Mouse (Mus musculus) cerebellum, postnatal 4 days (tissue): Measurements from ENCODE around the gene Ppp4r4.
"Not testable (repeated sequence)": the region's sequence is repeated elsewhere in the genome, so short reads cannot be mapped to it uniquely, and the experiment has no call there.

Experiments
- DNase-seq, 2 experiments: peaks; one replicate each; pipeline ENCODE4 v3.0.0; 2022; ENCODE audit warnings: low spot score in 2 of 2, mixed read lengths in 1 of 2

Gene Ppp4r4

DNA sequence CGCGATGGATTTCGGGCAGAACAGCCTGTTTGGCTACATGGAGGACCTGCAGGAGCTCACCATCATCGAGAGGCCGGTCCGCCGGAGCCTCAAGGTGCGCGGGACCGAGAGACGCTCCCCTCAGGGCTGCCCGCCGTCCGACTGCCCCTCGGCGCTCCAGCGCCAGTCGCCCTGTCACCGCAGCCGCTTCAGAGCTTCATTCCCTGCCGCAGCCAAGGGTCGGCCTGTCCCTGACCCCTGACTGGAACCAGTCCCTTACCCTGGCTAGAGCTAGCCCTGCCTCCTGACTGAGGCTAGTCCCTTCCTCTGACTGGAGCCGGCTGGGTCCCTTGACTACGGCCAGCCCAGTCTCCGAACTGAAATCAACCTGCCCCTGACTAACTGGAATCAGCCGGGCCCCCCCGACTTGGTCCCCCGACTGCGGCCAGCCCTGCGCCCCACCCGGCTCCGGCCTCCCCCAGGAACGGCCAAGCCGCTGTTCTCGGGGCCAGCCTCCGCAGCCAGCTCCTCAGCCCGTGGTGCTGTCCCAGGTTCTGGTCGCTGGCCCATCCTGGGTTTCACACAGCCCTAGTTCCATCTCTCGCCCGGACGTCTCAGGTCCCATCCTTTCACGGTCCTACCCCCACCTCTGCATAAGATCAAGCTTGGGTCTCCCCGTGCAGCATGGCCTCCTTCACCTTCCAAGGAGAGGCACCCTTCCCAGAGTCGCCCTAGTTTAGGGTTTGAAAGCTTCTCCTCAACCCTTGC is 739 bp downstream of the Ppp4r4 start:
- peak in 1 of 2 experiments; percentile 45 for DNase-seq

DNA sequence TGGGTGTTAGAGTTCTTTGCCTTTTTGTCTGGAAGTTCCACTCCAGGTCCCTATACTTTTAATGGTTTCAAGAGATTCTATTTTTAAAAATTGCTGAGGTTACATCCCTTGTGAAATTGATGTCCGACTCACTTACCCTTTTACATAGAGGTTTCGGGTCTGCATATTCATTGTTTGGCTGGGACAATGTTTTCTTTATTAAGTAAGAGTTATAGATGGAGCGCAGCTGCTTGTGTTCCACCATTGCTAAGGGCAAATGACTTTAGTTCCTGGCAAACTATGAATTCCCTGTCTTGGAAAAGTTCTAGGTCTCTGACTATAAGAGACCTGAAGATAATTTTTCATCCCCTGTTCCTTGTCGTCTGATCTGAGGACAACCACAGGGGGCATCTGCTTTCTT is 8.3 kb downstream of the Ppp4r4 start:
- no peak for DNase-seq

DNA sequence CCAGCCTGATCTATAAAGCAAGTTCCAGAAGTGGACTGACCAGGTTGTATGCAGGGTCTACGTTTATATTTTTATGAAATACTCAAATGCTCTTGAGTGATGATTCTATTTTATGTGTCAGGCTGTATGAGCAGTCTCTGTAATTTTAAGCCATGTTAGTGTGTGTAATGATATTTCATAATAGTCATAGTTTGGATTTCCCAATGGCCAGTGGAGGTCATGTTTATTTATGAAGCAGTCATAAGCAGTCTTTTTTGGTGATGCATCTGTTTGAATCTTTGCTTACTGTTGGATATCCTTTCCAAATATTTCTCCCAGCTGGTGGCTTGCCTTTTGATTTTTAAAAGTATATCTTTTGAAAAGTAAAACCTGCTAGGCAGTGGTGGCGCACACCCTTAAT is 11.3 kb downstream of the Ppp4r4 start:
- no peak for DNase-seq

DNA sequence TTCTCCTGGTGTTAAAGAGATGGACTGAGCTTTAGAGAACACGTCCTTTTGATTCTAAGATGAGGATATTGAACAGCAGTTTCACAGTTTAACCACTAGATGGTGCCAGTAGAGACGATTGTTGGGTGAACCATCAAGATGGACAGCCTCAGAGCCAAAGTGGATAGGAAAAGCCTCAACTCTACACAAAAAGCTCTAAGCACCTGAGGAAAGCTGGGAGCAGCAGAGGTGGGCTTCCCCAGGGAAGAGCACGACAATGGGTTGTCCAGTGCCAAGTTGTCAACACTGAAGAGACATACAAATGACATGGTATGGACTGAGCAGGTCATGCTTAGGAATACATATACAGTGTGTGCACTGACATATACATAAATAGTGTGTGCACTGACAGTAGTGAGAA is 12.1 kb downstream of the Ppp4r4 start:
- no peak for DNase-seq

DNA sequence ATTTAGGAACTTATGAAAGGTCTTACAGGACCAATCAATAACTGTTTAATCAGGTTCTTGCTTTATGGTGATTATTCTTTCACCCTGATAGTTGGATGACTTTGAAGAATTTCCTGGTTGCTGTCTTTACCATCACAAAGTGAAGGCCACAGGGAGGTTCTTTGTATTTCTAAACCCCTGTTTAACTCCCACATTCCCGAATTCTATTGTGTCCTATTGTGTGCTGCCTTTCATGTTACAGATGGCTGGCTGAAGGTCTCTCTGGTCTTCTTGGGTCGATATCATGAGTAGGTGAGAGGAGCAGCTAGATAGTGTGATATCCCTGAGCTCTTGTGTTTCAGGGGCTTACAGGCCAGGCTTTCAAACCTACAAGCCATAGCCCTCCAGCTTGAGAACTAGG is 15.4 kb downstream of the Ppp4r4 start:
- DNase-seq: no peak

DNA sequence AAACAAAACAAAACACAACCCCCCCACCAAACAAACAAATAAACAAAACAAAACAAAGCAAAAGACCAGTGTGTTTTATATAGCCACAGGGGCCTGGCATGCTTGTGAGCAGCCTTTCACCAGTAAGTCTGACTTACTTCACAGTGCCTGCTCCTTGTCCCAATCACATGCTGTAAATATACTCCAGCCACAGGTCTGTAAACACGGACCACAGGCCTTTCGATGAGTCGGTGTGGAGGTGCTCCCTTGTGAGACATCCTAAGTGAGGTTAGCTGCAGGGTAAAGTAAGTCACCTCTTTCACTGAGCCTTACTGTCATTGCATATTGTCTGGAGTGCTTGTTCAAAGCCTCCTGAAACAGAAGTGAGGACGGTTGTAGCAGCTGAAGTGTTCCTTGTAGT is 16.4 kb downstream of the Ppp4r4 start:
- DNase-seq: no peak

DNA sequence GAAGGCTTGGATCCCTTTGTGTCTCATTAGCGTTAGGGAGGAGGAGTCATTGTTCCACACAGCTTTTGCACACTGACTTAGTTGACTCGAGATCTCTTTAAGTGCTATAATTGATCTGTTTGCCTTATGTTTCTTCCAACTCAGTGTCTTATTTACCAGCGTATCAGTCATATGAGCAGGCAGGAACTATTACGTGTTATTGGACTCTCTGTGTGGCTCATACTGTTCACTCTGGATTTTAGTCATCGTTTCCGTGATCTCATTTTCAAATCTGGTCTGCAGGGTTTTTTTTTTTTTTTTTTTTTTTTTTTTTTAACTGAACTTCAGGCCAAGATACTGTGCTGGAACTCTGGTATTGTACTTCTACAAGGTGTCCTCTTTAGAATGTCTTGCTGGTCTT is 18.0 kb downstream of the Ppp4r4 start:
- no peak for DNase-seq

DNA sequence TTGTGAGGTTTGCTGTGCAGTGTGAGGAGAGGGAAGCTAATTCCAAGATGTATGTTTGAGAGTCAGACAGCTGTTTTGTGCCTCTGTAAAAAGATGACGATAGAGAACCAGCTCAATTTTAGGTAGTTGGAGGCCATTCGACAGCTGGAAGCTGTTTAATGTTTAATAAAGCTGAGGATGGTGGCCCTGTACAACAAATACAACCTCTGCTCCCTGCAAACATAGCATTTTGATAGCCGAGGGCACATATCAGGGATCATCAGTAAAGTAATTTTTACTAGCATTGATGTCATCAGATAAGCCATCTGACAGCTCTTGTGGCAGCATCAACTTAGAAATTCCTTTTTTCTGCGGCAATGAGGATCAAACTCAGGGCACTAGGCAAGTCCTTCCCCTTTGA is 19.3 kb downstream of the Ppp4r4 start:
- DNase-seq: no peak

DNA sequence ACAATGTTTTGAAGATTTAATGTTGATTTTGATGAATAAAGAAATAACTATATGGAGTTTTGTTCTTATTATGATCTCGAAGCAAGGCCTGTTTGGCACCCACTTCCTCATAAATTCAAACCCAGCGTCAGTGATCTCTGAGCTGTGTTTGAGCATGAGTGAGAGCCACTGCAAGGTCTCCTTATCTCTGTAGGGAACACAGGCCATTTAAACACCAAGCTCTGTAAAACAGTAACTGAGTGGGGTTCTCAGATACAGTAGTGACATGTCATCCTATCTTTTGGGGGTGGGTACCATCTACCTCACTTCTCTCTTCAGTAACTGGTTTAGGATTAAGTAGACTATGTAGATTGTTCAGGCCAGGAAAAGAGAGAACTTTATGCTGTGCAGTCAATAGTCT is 20.4 kb downstream of the Ppp4r4 start:
- no peak for DNase-seq

DNA sequence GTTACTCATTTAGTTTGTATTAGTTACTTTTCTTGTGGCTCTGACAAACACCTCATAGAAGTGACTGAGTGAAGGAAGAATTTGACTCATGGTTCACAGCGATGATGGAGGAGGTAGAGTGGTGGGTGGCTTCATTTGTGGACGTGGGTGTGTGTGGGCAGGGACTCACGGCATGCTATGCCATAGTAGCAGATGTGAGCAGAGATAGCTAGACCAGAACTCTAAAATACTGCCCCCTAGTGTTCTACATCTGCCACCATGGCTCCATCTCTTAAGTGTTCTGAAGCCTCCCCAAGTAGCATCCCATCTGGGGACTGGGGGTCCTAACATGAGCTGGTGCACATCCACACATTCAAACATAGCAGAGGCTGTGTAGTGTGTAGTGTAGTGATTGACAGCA is 21.4 kb downstream of the Ppp4r4 start:
- DNase-seq: no peak

DNA sequence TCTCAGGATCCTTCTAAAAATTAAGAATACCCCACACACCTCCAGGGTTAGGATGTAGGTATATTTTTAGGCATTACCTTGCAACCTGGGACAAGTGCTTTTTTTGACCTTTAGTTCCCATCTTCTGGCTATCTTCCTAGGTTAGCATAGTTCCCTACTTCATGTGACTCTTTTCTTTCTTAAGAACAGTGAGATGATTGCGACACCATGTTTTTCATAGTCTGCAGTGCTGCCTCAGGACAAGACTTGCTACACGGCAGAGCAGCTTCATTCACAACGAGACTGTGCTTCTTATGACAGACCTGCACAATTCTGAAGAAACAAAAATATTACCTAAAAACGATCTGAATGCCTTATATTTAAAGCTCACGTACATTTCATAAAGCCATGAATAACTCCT is 24.8 kb downstream of the Ppp4r4 start:
- no peak for DNase-seq

DNA sequence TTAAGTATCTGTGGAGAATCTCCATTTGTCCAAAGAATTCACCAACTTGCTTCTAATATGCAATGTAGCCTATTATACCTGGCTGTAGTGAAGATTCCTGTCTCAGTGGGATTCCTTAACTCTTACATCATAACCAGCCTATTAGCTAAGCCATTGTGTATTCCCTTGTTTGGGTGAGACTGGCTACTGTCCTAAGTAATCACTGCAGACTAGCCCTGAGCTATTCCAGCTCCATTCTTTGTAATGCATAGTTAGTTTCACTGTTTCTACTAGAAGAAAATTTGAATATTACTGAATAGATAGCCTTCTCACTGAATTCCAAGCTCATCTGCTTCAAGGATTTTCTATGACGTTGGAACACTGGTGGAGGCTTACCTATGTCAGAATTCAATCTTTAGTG is 32.6 kb downstream of the Ppp4r4 start:
- DNase-seq: no peak

DNA sequence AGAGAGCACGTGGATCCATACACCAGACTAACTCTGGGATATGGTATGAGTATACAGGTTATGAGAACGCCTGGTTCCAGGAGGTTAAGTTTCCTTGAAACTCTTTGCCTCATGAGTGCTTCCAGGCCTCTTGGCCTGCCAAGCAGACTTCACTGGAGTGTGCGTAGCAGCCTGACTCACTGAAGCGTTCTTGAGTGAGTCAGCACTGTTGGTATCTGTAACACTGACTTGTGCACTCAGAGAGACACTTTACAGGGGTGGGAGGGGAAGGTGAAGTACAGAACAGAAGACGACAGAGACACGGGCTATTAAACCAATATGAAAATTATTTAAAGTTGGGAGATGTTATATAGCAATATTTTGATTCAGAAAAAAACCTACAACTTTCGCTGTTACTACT is 33.1 kb downstream of the Ppp4r4 start:
- no peak for DNase-seq

DNA sequence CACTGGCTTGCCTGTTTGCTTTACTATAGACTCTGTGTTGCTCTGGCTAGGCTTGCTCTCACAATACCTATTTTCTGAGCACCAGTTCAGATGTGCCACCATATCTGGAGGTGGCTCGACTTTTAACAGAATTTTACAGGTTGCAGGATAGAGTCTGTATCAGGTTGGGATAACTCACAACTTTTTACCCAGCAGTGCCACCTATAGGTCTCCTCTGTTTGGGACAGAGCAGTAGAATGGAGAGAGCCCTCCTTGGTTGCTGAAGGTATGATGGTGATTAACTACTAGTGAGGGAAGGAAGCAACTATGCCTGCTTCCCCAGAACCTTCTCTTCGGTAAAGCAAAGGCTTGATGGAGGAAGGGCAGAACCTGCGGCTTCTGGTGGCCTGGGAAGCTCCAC is 35.0 kb downstream of the Ppp4r4 start:
- DNase-seq: no peak

DNA sequence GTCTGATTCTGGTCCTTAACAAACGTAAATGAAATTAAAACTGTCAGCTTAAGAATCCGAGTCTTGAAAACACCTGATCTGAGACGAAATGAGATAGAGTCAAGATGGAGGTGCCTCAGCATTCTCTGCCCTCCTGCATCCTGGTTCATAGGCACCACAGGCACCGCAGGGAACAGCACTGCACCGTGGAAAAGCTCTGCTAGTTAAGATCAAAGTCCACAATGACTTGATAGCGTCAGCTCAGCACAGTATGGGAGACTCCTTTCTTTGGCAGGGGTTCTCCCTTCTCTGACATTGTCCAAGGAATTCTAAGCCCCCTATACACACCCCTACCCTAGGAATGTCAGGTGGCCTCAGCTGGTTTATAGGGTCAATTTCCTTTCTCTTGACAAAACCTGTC is 37.6 kb downstream of the Ppp4r4 start:
- no peak for DNase-seq

DNA sequence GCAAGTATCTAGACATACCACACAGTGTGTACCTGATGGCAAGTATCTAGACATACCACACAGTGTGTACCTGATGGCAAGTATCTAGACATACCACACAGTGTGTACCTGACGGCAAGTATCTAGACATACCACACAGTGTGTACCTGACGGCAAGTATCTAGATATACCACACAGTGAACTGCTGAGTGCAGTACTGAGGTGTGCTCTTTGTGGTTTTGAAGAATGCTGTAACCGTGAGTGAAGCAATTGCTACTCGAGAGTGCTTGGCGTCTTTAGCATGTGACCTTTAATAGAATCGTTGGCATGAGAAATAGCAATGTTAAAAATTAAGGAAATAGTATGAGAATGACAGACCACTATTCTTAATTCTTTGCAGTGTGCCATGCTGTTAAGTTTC is 46.1 kb downstream of the Ppp4r4 start:
- DNase-seq: not testable (repeated sequence)

DNA sequence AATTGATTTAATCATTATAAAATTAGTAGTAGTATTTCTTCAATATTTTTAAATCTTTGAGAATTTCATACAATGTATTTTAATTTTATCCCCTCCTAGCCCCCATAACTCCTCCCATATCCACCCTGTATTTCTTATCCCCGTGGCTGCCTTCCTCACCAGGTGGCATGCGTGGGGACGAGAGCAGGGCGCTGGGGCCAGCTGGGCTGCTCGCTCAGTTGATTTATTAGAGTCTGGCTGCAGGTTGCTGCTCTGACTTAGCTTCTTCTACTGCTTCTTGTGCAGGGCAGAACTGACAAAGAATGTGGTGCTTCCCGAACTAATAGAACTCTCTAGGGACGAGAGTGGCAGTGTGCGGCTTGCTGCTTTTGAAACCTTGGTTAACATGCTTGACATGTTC is 51.7 kb downstream of the Ppp4r4 start:
- DNase-seq: peak in 1 of 2 experiments; percentile 7

DNA sequence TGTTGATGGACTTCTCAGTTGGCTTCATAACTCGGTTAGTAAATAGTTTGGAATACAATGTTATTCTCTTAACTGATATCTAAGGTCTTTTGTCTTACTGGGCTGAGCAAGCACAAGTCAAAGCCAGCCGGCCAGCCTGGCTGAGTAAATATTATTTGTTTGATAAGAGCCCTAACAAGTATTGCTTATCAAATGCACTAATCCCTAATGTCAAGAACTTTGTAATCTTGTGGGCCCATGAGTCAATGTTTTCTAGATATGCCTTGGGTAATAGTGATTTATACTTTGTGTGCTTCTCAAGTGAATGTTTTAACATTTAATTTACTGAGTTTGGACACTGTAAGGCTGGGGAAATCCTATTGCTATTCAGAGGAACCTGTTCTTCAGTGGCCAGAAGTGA is 66.3 kb downstream of the Ppp4r4 start:
- no peak for DNase-seq

DNA sequence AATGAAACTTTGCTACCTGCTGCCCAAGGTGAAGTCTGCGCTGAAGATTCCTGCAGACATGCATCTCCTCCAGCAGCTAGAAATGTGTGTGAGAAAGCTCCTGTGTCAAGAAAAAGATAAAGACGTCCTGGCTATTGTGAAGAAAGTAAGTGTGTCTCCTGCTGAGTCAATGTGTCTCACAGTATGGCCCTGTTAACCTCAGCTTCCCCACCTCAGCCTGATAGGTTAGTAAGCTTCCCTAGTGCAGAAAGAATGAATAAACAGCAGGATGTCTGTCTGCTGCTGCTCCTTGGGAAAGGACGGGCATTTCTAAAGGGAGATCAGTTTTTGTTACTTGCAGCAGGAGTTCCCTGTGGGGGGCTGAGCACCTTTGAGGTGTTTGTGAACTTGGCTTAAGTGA is 68.3 kb downstream of the Ppp4r4 start:
- no peak for DNase-seq

DNA sequence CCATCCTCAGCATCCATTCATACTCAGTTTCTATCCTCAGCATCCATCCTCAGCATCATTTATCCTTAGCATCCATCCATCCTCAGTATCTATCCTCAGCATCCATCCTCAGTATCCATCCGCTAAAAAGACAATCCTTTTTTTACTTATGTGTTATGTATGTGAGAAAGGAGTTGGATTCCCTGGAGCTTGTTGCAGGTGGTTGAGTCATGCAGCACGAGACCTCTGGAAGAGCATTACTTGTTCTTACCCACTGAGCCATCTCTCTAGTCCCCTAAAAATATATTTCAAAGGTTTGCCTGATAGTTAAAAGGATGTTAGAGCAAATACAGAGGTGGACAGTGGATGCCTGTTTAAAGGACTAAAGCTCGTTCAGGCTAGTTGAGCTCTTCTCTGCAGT is 69.8 kb downstream of the Ppp4r4 start:
- DNase-seq: no peak

DNA sequence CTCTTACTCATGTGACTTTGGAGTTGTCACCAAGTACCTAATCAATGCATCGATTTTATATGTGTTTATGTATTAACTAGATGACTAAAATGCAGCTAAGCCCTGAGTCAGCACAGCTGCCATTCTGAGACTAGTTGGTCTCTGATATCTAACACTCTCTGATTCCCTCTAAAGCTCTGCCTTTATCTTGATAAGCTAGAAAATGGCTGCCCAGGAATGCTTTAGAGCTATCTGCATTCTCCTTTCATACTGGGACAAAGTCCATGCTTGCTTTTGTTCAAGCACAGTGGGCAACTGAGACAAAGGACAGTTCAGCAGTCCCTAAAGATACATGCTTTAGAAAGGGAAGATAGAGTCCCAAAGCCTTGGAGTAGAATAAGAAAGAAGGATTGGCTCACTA is 83.1 kb downstream of the Ppp4r4 start:
- DNase-seq: no peak

DNA sequence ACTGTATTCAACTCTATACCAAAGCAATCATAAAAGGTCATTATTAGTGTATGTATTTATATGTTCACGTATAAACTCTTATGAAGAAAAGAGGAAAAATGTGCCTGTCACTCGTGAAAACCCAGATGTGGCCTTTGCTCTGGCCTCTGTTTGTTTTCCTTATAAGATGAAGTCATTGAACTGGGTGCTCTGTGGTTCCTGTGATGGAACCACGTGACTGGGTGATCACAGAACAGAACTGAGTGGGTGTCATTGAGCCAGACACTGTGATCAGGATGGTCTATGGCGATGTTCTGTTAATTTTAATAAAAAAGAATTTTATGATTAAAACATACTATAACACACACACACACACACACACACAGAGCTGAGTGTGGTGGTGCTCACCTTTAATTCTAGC is 83.7 kb downstream of the Ppp4r4 start:
- DNase-seq: no peak

DNA sequence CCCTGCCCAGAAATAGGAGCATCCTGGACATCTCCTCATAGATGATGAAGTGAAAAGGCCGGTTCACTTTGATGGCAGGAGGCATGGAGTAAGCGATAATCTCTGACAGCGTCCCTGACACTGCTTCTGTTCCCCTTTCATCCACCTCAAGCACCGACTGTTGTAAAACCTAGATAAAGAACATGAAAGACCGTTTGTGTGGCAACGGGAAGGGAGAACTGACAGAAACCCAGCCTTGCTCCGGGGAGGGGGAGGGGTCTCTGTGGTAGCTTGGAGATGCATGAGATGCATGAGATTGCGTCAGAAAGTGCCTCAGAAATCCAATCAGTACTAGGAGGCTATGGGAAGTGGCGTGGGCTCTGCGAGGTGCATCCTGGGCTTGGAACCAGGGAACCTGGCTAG is 84.8 kb downstream of the Ppp4r4 start:
- no peak for DNase-seq

DNA sequence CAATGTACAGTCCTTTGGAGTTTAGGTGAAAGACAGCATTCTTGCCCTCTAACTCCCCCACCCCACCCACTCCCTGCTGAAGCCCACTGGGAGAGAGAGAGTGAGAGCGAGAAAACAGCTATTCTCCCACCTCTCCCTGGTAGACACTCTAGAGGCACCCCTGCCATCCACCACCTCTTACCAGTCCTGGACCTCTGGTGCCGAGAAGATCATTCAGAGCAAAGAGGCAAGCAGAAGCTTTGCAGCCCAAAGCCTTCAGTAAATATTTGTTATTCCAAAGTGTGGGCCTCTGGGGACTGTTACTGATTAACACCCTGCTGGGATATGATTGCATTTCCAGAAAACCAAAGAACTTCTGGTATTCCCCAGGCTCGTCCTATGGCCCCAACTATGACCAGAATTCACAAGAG is 99.1 kb downstream of the Ppp4r4 start, which contains the start of gene Serpina10:
TSS of gene Serpina10 (minus strand) at position 242 of the 410 bp plus-strand sequence.
- DNase-seq: no peak
